ENCODE assay signal across 24 mouse cellular contexts in genomic region chr1:150546463-150546862, GRCm38 (mm10).
"Had no signal": no experiment of that assay in that cellular context is flagged by ENCODE, and none has a peak within 500 bp of the region (broad histone marks: within the 10 kb centered on the region; RNA-seq: fewer than 3 reads in every experiment).

No protein-coding gene starts in this region.

- H3K4me2 ChIP-seq: heart, embryonic 11.5 days; heart, embryonic 13.5 days; heart, embryonic 15.5 days; hindbrain, embryonic 13.5 days; hindbrain, embryonic 15.5 days; kidney, embryonic 15.5 days; liver, embryonic 12.5 days had no signal

- H3K27me3 ChIP-seq: heart, embryonic 13.5 days; heart, embryonic 15.5 days; hindbrain, embryonic 15.5 days; kidney, embryonic 15.5 days; liver, embryonic 12.5 days had no signal

- ATAC-seq: hindbrain, postnatal 0 days; intestine, embryonic 16.5 days; liver, embryonic 12.5 days had no signal

- H3K9me3 ChIP-seq: hindbrain, embryonic 13.5 days; hindbrain, embryonic 15.5 days; kidney, embryonic 15.5 days; liver, embryonic 12.5 days had no signal

- H3K4me3 ChIP-seq: heart, adult 2 months; heart, embryonic 13.5 days; heart, embryonic 15.5 days; hindbrain, embryonic 13.5 days; hindbrain, embryonic 15.5 days; kidney, embryonic 15.5 days; liver, embryonic 12.5 days had no signal

- H3K36me3 ChIP-seq: heart, embryonic 13.5 days; heart, embryonic 15.5 days; hindbrain, embryonic 13.5 days; hindbrain, embryonic 15.5 days; kidney, embryonic 15.5 days; liver, embryonic 12.5 days had no signal

- DNase-seq: gastrocnemius, postnatal 14 days; gastrocnemius, postnatal 36 days; heart, adult 11 months; heart, adult 2 months; heart, postnatal 14 days; heart, postnatal 36 days; kidney, adult 11 months; kidney, adult 2 months; kidney, adult 9 months; kidney, postnatal 14 days; kidney, postnatal 36 days; layer of hippocampus, adult 9-11 months; layer of hippocampus, postnatal 36 days had no signal

- H3K9ac ChIP-seq: heart, embryonic 13.5 days; heart, embryonic 15.5 days; hindbrain, embryonic 13.5 days; hindbrain, embryonic 15.5 days; kidney, embryonic 15.5 days; liver, embryonic 12.5 days; liver, embryonic 14.5 days had no signal

- H3K27ac ChIP-seq: heart, adult 2 months; heart, embryonic 13.5 days; heart, embryonic 15.5 days; hindbrain, embryonic 13.5 days; hindbrain, embryonic 15.5 days; hindbrain, postnatal 0 days; kidney, embryonic 15.5 days; kidney, postnatal 0 days; liver, embryonic 12.5 days; liver, embryonic 14.5 days had no signal

- H3K4me1 ChIP-seq: heart, embryonic 15.5 days; hindbrain, embryonic 13.5 days; hindbrain, embryonic 15.5 days; kidney, embryonic 15.5 days; liver, embryonic 12.5 days had no signal
